Mouse (Mus musculus): ENCODE measurements at regions not wholly inside any gene's neighbourhood (a gene's known extent, or its start where the extent isn't known, plus 50 kb on each side); places are given as distances from the start of the nearest gene placed in this dataset.

DNA sequence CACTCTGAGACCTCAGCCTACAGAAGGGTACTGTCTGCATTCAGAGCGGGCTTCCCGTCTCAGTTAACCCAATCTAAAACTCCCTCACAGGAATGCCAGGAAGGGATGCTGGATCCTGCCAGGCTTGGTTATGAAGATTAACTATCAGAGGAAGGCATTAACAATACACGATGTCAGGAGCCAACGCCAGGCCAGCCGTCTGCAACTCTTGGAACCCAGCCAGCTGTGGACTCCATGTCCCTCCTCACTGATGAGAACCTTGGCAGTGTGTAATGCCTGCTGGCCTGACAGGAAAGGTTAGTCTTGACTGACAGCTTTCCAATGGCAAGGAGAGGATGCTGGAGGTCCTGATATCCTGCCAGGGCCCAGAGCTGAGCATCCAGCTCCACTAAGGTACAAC, 206.0 kb downstream of the Ajap1 start:
- TF ChIP-seq POLR2A (IDR thresholded peaks at IDR 0.05; ENCODE audit: insufficient read depth, low read length) (no peak), CTCF (IDR thresholded peaks at IDR 0.05; ENCODE audit: low read depth, low read length) (no peak)

Data from ES-Bruce4 (cell line).